Mouse (Mus musculus) limb, embryonic 15.5 days (tissue): Measurements from ENCODE around the gene Misp. TPM values are rescaled to one million over a fixed set of nuclear protein-coding genes. Genes with fewer than 3 reads are reported as not detected.
A peak's percentile ranks its signal among the peaks of the same experiment; 100 is the strongest.

Experiments used
- ATAC-seq: fragments of 200-750 bp; cut with Nextera tagmentation; 2 replicates; pipeline ENCODE4 v1.8.0; 2017; ENCODE audit warnings: low read depth, moderate TSS enrichment; ENCODE audit not compliant: insufficient number of reproducible peaks, low FRiP score, low TSS enrichment
- H3K27ac ChIP-seq: fragments of 300-500 bp; sonication (generic); 2 replicates; pipeline ENCODE4 v1.5.1; 2015; ENCODE audit warnings: moderate library complexity, mild to moderate bottlenecking, inconsistent platforms
- H3K27me3 ChIP-seq: fragments of 300-500 bp; sonication (generic); 2 replicates; pipeline ENCODE4 v1.6.1; 2015; ENCODE audit warnings: inconsistent platforms
- H3K36me3 ChIP-seq: fragments of 300-500 bp; sonication (generic); 2 replicates; pipeline ENCODE4 v1.6.1; 2015; ENCODE audit warnings: inconsistent platforms
- H3K4me1 ChIP-seq: fragments of 300-500 bp; sonication (generic); 2 replicates; pipeline ENCODE4 v1.6.1; 2015; ENCODE audit warnings: inconsistent platforms
- H3K4me2 ChIP-seq: fragments of 300-500 bp; sonication (generic); 2 replicates; pipeline ENCODE4 v1.6.1; 2015; ENCODE audit warnings: mild to moderate bottlenecking, inconsistent platforms
- H3K4me3 ChIP-seq: fragments of 300-500 bp; sonication (generic); 2 replicates; pipeline ENCODE4 v1.5.1; 2015; ENCODE audit warnings: mild to moderate bottlenecking, inconsistent platforms
- H3K9ac ChIP-seq: fragments of 300-500 bp; sonication (generic); 2 replicates; pipeline ENCODE4 v1.6.1; 2015; ENCODE audit warnings: inconsistent platforms
- H3K9me3 ChIP-seq: fragments of 300-500 bp; sonication (generic); 2 replicates; pipeline ENCODE4 v1.6.1; 2016; ENCODE audit warnings: inconsistent platforms
- WGBS: fragments of 180-500 bp; shearing (Covaris S2); methylation state at CpG from one replicate; pipeline ENCODE4 v1.1.7; 2015; 5-methylcytosine and 5-hydroxymethylcytosine counted together
- microRNA-seq: library from miRNA; unstranded; fragments of <30 nt; microRNA quantifications from one replicate; pipeline ENCODE4, GENCODE M21; 2016
- polyA plus RNA-seq: library from polyadenylated mRNA; unstranded; fragments of >200 nt; fragmentation: Nextera tagmentation; extraction: Ambion mirVana; gene quantifications from 2 replicates; pipeline ENCODE4 v1.2.1, GENCODE M21; 2015

Misp gene
- polyA plus RNA-seq, 1 experiment from 2014 or later, result 1.6 TPM

- no peak overlapping the region; the same call in 1 of the 2 replicates for H3K27ac ChIP-seq
- no peaks in the 10 kb centered on the region for H3K9me3 ChIP-seq
- no peak overlapping the region for H3K4me2 ChIP-seq
- H3K27me3 ChIP-seq, result no peaks in the 10 kb centered on the region
- no peak overlapping the region for H3K9ac ChIP-seq
- H3K4me1 ChIP-seq, result peaks cover 26% of the 10 kb centered on the region
- H3K4me3 ChIP-seq, result no peak overlapping the region
- 84% methylated on average over 8 of the region's 8 CpGs for WGBS
- no peak for ATAC-seq
- peaks cover 11% of the 10 kb centered on the region; the same call in 1 of the 2 replicates for H3K36me3 ChIP-seq
These were observed 51.1 kb downstream of the Misp start for GRCm38 (mm10) chr10:79871845-79872244.

GRCm38 (mm10) chr10:79872862-79873261 is 52.1 kb downstream of the Misp start:
- Histone ChIP-seq H3K4me3 (peak overlapping the region; percentile 71), H3K27me3 (no peaks in the 10 kb centered on the region), H3K36me3 (0 out of 2 replicates have a peak, but pooled peaks cover 5% of the 10 kb centered on the region), H3K27ac (0 out of 2 replicates have a peak overlapping the region, but pooled peaks have one; percentile 3), H3K4me2 (peak overlapping the region; percentile 89), H3K4me1 (peaks cover 29% of the 10 kb centered on the region), H3K9ac (no peak overlapping the region), H3K9me3 (no peaks in the 10 kb centered on the region)
- 34% methylated on average over 3 of the region's 3 CpGs for WGBS
- no peak for ATAC-seq

- Histone ChIP-seq H3K27ac (peak overlapping the region; percentile 80; the same call in 1 of the 2 replicates), H3K9ac (no peak overlapping the region), H3K4me1 (peaks cover 32% of the 10 kb centered on the region), H3K4me3 (peak overlapping the region; percentile 71), H3K36me3 (0 out of 2 replicates have a peak, but pooled peaks cover 5% of the 10 kb centered on the region), H3K9me3 (no peaks in the 10 kb centered on the region), H3K4me2 (peak overlapping the region; percentile 89), H3K27me3 (no peaks in the 10 kb centered on the region)
- 5% methylated on average over 6 of the region's 6 CpGs for WGBS
- no peak for ATAC-seq
These were observed 52.5 kb downstream of the Misp start for GRCm38 (mm10) chr10:79873313-79873712.

GRCm38 (mm10) chr10:79873715-79874289 is 53.0 kb downstream of the Misp start:
- Histone ChIP-seq H3K9ac (peak overlapping the region; percentile 78), H3K4me2 (peak overlapping the region; percentile 89), H3K36me3 (0 out of 2 replicates have a peak, but pooled peaks cover 5% of the 10 kb centered on the region), H3K4me3 (peak overlapping the region; percentile 71), H3K4me1 (peaks cover 32% of the 10 kb centered on the region), H3K27ac (peak overlapping the region; percentile 80), H3K9me3 (no peaks in the 10 kb centered on the region), H3K27me3 (no peaks in the 10 kb centered on the region)
- no peak for ATAC-seq
- under 1% methylated on average over 26 of the region's 26 CpGs for WGBS

GRCm38 (mm10) chr10:79874290-79874862 is 53.6 kb downstream of the Misp start, which contains the start of the genes Prtn3 and Plppr3:
Prtn3 (plus strand) TSS chr10:79874476.
Plppr3 (minus strand) TSS chr10:79874634.
- Histone ChIP-seq H3K4me1 (peaks cover 32% of the 10 kb centered on the region), H3K27ac (peak within 1 kb of the TSS; percentile 80), H3K36me3 (0 out of 2 replicates have a peak, but pooled peaks cover 2% of the 10 kb centered on the region), H3K9me3 (no peaks in the 10 kb centered on the region), H3K4me2 (peak within 1 kb of the TSS; percentile 89), H3K4me3 (peak within 1 kb of the TSS; percentile 71), H3K27me3 (no peaks in the 10 kb centered on the region), H3K9ac (peak within 1 kb of the TSS; percentile 78)
- under 1% methylated on average over 52 of the region's 57 CpGs for WGBS
- peak; percentile 75 for ATAC-seq

GRCm38 (mm10) chr10:79877174-79877573 is 56.4 kb downstream of the Misp start:
- H3K27ac ChIP-seq, result no peak overlapping the region
- H3K36me3 ChIP-seq, result no peaks in the 10 kb centered on the region
- peaks cover 6% of the 10 kb centered on the region; the same call in 1 of the 2 replicates for H3K27me3 ChIP-seq
- H3K9me3 ChIP-seq, result no peaks in the 10 kb centered on the region
- ATAC-seq, result no peak
- 67% methylated on average over 1 of the region's 1 CpGs for WGBS
- no peak overlapping the region for H3K4me2 ChIP-seq
- H3K4me3 ChIP-seq, result no peak overlapping the region
- H3K9ac ChIP-seq, result no peak overlapping the region
- H3K4me1 ChIP-seq, result peaks cover 39% of the 10 kb centered on the region

- Histone ChIP-seq H3K4me2 (no peak overlapping the region), H3K36me3 (no peaks in the 10 kb centered on the region), H3K4me3 (no peak overlapping the region), H3K9ac (no peak overlapping the region), H3K4me1 (peaks cover 41% of the 10 kb centered on the region), H3K9me3 (no peaks in the 10 kb centered on the region), H3K27me3 (peaks cover 10% of the 10 kb centered on the region; the same call in 1 of the 2 replicates), H3K27ac (no peak overlapping the region; the same call in 1 of the 2 replicates)
- no peak for ATAC-seq
- 52% methylated on average over 12 of the region's 12 CpGs for WGBS
These were observed 57.0 kb downstream of the Misp start for GRCm38 (mm10) chr10:79877757-79878156.

- Histone ChIP-seq H3K4me1 (peaks cover 42% of the 10 kb centered on the region), H3K36me3 (no peaks in the 10 kb centered on the region), H3K9me3 (no peaks in the 10 kb centered on the region), H3K27me3 (peaks cover 12% of the 10 kb centered on the region; the same call in 1 of the 2 replicates), H3K27ac (no peak overlapping the region), H3K4me3 (no peak overlapping the region), H3K4me2 (no peak overlapping the region), H3K9ac (no peak overlapping the region)
- WGBS, result 34% methylated on average over 3 of the region's 3 CpGs
- no peak for ATAC-seq
These were observed 58.7 kb downstream of the Misp start for GRCm38 (mm10) chr10:79879527-79879926.

Small RNA genes lying within 50 kb of the gene (microRNA-seq; reads per million reads assigned to microRNA genes)
- not detected for gene Mir6910

Other genes starting within 250 kb of the Misp start
- gene Theg, start 233.7 kb upstream of the Misp start, polyA plus RNA-seq, result not detected in 2 replicates
- not detected in 2 replicates for gene C2cd4c, start 207.0 kb upstream of the Misp start, polyA plus RNA-seq
- gene Shc2, start 183.1 kb upstream of the Misp start, polyA plus RNA-seq, result 7.8 and 10.1 TPM in 2 replicates
- 0.12 TPM in 1 of 2 replicates, not detected in the other for gene Odf3l2, start 175.3 kb upstream of the Misp start, polyA plus RNA-seq
- gene Madcam1, start 156.4 kb upstream of the Misp start, polyA plus RNA-seq, result 5.4 and 5.8 TPM in 2 replicates
- gene Tpgs1, start 151.6 kb upstream of the Misp start, polyA plus RNA-seq, result 54.6 and 58.9 TPM in 2 replicates
- 100 and 110 TPM in 2 replicates for gene Cdc34, start 138.8 kb upstream of the Misp start, polyA plus RNA-seq
- 0.86 and 1.3 TPM in 2 replicates for gene Gzmm, start 132.0 kb upstream of the Misp start, polyA plus RNA-seq
- gene Bsg, start 116.5 kb upstream of the Misp start, polyA plus RNA-seq, result 910 and 960 TPM in 2 replicates
- 0.08 TPM in 1 of 2 replicates, not detected in the other for gene Hcn2, start 104.4 kb upstream of the Misp start, polyA plus RNA-seq
- 35.8 and 41.5 TPM in 2 replicates for gene Polrmt, start 74.4 kb upstream of the Misp start, polyA plus RNA-seq
- gene Fgf22, start 65.9 kb upstream of the Misp start, polyA plus RNA-seq, result 0.95 and 2.2 TPM in 2 replicates
- gene Rnf126, start 54.0 kb upstream of the Misp start, polyA plus RNA-seq, result 93.2 and 104 TPM in 2 replicates
- 21.2 and 22.2 TPM in 2 replicates for gene Fstl3, start 43.7 kb upstream of the Misp start, polyA plus RNA-seq
- gene Prss57, start 30.0 kb upstream of the Misp start, polyA plus RNA-seq, result 0.10 and 0.12 TPM in 2 replicates
- gene Palm, start 27.4 kb upstream of the Misp start, polyA plus RNA-seq, result 79.9 and 84.8 TPM in 2 replicates
- 301 and 303 TPM in 2 replicates for gene Ptbp1, start 33.4 kb downstream of the Misp start, polyA plus RNA-seq
- 3.7 and 5.1 TPM in 2 replicates for gene Prtn3, start 53.5 kb downstream of the Misp start, polyA plus RNA-seq
- gene Plppr3, start 53.6 kb downstream of the Misp start, polyA plus RNA-seq, result 53.0 and 60.1 TPM in 2 replicates
- 0.36 and 0.40 TPM in 2 replicates for gene Elane, start 65.3 kb downstream of the Misp start, polyA plus RNA-seq
- gene Cfd, start 69.9 kb downstream of the Misp start, polyA plus RNA-seq, result 0.27 TPM in 1 of 2 replicates, not detected in the other
- gene Med16, start 87.9 kb downstream of the Misp start, polyA plus RNA-seq, result 35.4 and 37.7 TPM in 2 replicates
- not detected in 2 replicates for gene Gm26602, start 89.9 kb downstream of the Misp start, polyA plus RNA-seq
- gene Kiss1r, start 96.0 kb downstream of the Misp start, polyA plus RNA-seq, result 1.0 and 1.2 TPM in 2 replicates
- 159 and 161 TPM in 2 replicates for gene R3hdm4, start 100.2 kb downstream of the Misp start, polyA plus RNA-seq
- gene Arid3a, start 106.1 kb downstream of the Misp start, polyA plus RNA-seq, result 5.7 and 7.4 TPM in 2 replicates
- 81.7 and 83.6 TPM in 2 replicates for gene Wdr18, start 139.2 kb downstream of the Misp start, polyA plus RNA-seq
- gene Grin3b, start 149.7 kb downstream of the Misp start, polyA plus RNA-seq, result 0.40 and 0.64 TPM in 2 replicates
- gene Tmem259, start 163.3 kb downstream of the Misp start, polyA plus RNA-seq, result 19.3 and 20.1 TPM in 2 replicates
- 264 and 270 TPM in 2 replicates for gene Cnn2, start 167.6 kb downstream of the Misp start, polyA plus RNA-seq
- gene Abca7, start 175.5 kb downstream of the Misp start, polyA plus RNA-seq, result 3.3 and 3.4 TPM in 2 replicates
- 5.3 and 6.4 TPM in 2 replicates for gene Arhgap45, start 195.7 kb downstream of the Misp start, polyA plus RNA-seq
- 213 and 217 TPM in 2 replicates for gene Polr2e, start 218.8 kb downstream of the Misp start, polyA plus RNA-seq
- gene Gpx4, start 226.2 kb downstream of the Misp start, polyA plus RNA-seq, result 432 and 471 TPM in 2 replicates